Mouse (Mus musculus) hindbrain, embryonic 10.5 days (tissue): ENCODE data around the gene Ikbke. TPM values are rescaled to one million over a fixed set of nuclear protein-coding genes. Genes with fewer than 3 reads are reported as not detected.

Experiments used
- DNase-seq: peaks from one replicate; pipeline ENCODE4 v3.0.0-alpha.2; 2017; ENCODE audit warnings: low spot score
- H3K27ac ChIP-seq: fragments of 300-500 bp; sonication (generic); 2 replicates; pipeline ENCODE4 v1.5.1; 2016; ENCODE audit warnings: mild to moderate bottlenecking, moderate library complexity
- H3K27me3 ChIP-seq: fragments of 300-500 bp; sonication (generic); 2 replicates; pipeline ENCODE4 v1.6.1; 2016; ENCODE audit warnings: mild to moderate bottlenecking; ENCODE audit not compliant: poor library complexity, insufficient read depth, severe bottlenecking
- H3K36me3 ChIP-seq: fragments of 300-500 bp; sonication (generic); 2 replicates; pipeline ENCODE4 v1.6.1; 2016; ENCODE audit warnings: mild to moderate bottlenecking, moderate library complexity
- H3K4me1 ChIP-seq: fragments of 300-500 bp; sonication (generic); replicated peaks from 2 replicates; pipeline ENCODE4 v1.6.1; 2016; ENCODE audit warnings: mild to moderate bottlenecking
- H3K4me3 ChIP-seq: fragments of 300-500 bp; sonication (generic); 2 replicates; pipeline ENCODE4 v1.5.1; 2016; ENCODE audit warnings: mild to moderate bottlenecking, moderate library complexity
- H3K9me3 ChIP-seq: fragments of 300-500 bp; sonication (generic); 2 replicates; pipeline ENCODE4 v1.6.1; 2016; ENCODE audit warnings: mild to moderate bottlenecking, moderate library complexity
- WGBS: fragments of 180-500 bp; shearing (Covaris S2); methylation state at CpG from one replicate; pipeline ENCODE4 v1.1.7; 2016; 5-methylcytosine and 5-hydroxymethylcytosine counted together
- polyA plus RNA-seq: library from polyadenylated mRNA; unstranded; fragments of >200 nt; fragmentation: Nextera tagmentation; extraction: Ambion mirVana; gene quantifications from 2 replicates; pipeline ENCODE4 v1.2.1, GENCODE M21; 2016

Ikbke gene
- polyA plus RNA-seq, 1 experiment from 2014 or later = 1.5 TPM

- no peaks in the 10 kb centered on the region for H3K9me3 ChIP-seq
- H3K27ac ChIP-seq = no peak overlapping the region
- WGBS = 6% methylated on average over 9 of the region's 9 CpGs
- no peaks in the 10 kb centered on the region for H3K36me3 ChIP-seq
- peaks cover 81% of the 10 kb centered on the region for H3K27me3 ChIP-seq
- H3K4me3 ChIP-seq = peak overlapping the region; percentile 70
- H3K4me1 ChIP-seq = peaks cover 23% of the 10 kb centered on the region
- DNase-seq = peak; percentile 45
Measured at GRCm38 (mm10) chr1:131245926-131246325, 33.5 kb downstream of the Ikbke start.

GRCm38 (mm10) chr1:131245089-131245856 is 34.1 kb downstream of the Ikbke start, which contains the start of gene Rassf5:
Gene Rassf5 (minus strand): TSS chr1:131245258.
- H3K36me3 ChIP-seq = no peaks in the 10 kb centered on the region
- H3K4me3 ChIP-seq = peak within 1 kb of the TSS; percentile 70
- peaks cover 87% of the 10 kb centered on the region for H3K27me3 ChIP-seq
- peak within 1 kb of the TSS; percentile 79 for H3K27ac ChIP-seq
- 1% methylated on average over 59 of the region's 60 CpGs for WGBS
- no peaks in the 10 kb centered on the region for H3K9me3 ChIP-seq
- H3K4me1 ChIP-seq = peaks cover 28% of the 10 kb centered on the region
- DNase-seq = peak; percentile 67

- Histone ChIP-seq H3K27me3 (peaks cover 93% of the 10 kb centered on the region), H3K9me3 (no peaks in the 10 kb centered on the region), H3K4me1 (peaks cover 34% of the 10 kb centered on the region), H3K4me3 (peak overlapping the region; percentile 70), H3K27ac (peak overlapping the region; percentile 79), H3K36me3 (no peaks in the 10 kb centered on the region)
- 1% methylated on average over 57 of the region's 57 CpGs for WGBS
- no peak for DNase-seq
Measured at GRCm38 (mm10) chr1:131244536-131245088, 34.8 kb downstream of the Ikbke start.

GRCm38 (mm10) chr1:131242956-131243355 is 36.5 kb downstream of the Ikbke start:
- Histone ChIP-seq H3K36me3 (no peaks in the 10 kb centered on the region), H3K9me3 (no peaks in the 10 kb centered on the region), H3K4me3 (no peak overlapping the region), H3K27me3 (peaks cover 92% of the 10 kb centered on the region), H3K4me1 (peaks cover 42% of the 10 kb centered on the region), H3K27ac (no peak overlapping the region)
- 59% methylated on average over 6 of the region's 6 CpGs for WGBS
- DNase-seq = no peak

- Histone ChIP-seq H3K27ac (no peak overlapping the region), H3K27me3 (peaks cover 59% of the 10 kb centered on the region), H3K4me1 (peaks cover 23% of the 10 kb centered on the region), H3K4me3 (no peak overlapping the region), H3K9me3 (no peaks in the 10 kb centered on the region), H3K36me3 (no peaks in the 10 kb centered on the region)
- 63% methylated on average over 12 of the region's 12 CpGs for WGBS
- no peak for DNase-seq
Measured at GRCm38 (mm10) chr1:131239576-131240193, 39.7 kb downstream of the Ikbke start.

- Histone ChIP-seq H3K4me3 (no peak overlapping the region), H3K27ac (no peak overlapping the region), H3K27me3 (peaks cover 52% of the 10 kb centered on the region), H3K9me3 (no peaks in the 10 kb centered on the region), H3K4me1 (peaks cover 19% of the 10 kb centered on the region), H3K36me3 (no peaks in the 10 kb centered on the region)
- DNase-seq = no peak
- 73% methylated on average over 8 of the region's 8 CpGs for WGBS
Measured at GRCm38 (mm10) chr1:131238931-131239381, 40.5 kb downstream of the Ikbke start.

- Histone ChIP-seq H3K4me1 (peaks cover 24% of the 10 kb centered on the region), H3K36me3 (no peaks in the 10 kb centered on the region), H3K9me3 (no peaks in the 10 kb centered on the region), H3K27me3 (peaks cover 23% of the 10 kb centered on the region), H3K27ac (no peak overlapping the region), H3K4me3 (no peak overlapping the region)
- WGBS = 70% methylated on average over 7 of the region's 7 CpGs
- no peak for DNase-seq
Measured at GRCm38 (mm10) chr1:131236077-131236476, 43.3 kb downstream of the Ikbke start.

GRCm38 (mm10) chr1:131233527-131233926 is 45.9 kb downstream of the Ikbke start:
- H3K27ac ChIP-seq = no peak overlapping the region
- H3K9me3 ChIP-seq = no peaks in the 10 kb centered on the region
- no peaks in the 10 kb centered on the region for H3K27me3 ChIP-seq
- H3K4me1 ChIP-seq = 0 out of 2 replicates have a peak, but pooled peaks cover 4% of the 10 kb centered on the region
- no peak overlapping the region for H3K4me3 ChIP-seq
- H3K36me3 ChIP-seq = no peaks in the 10 kb centered on the region
- DNase-seq = no peak
- WGBS = 71% methylated on average over 12 of the region's 12 CpGs

GRCm38 (mm10) chr1:131228659-131229058 is 50.7 kb downstream of the Ikbke start:
- H3K9me3 ChIP-seq = no peaks in the 10 kb centered on the region
- DNase-seq = no peak
- no peak overlapping the region for H3K4me3 ChIP-seq
- H3K27ac ChIP-seq = no peak overlapping the region
- no peaks in the 10 kb centered on the region for H3K36me3 ChIP-seq
- 94% methylated on average over 5 of the region's 5 CpGs for WGBS
- H3K27me3 ChIP-seq = no peaks in the 10 kb centered on the region
- H3K4me1 ChIP-seq = peaks cover 11% of the 10 kb centered on the region; the same call in 1 of the 2 replicates

- no peaks in the 10 kb centered on the region for H3K27me3 ChIP-seq
- peaks cover 11% of the 10 kb centered on the region; the same call in 1 of the 2 replicates for H3K4me1 ChIP-seq
- no peaks in the 10 kb centered on the region for H3K9me3 ChIP-seq
- no peak for DNase-seq
- H3K36me3 ChIP-seq = no peaks in the 10 kb centered on the region
- 69% methylated on average over 7 of the region's 7 CpGs for WGBS
- H3K27ac ChIP-seq = no peak overlapping the region
- no peak overlapping the region for H3K4me3 ChIP-seq
Measured at GRCm38 (mm10) chr1:131228225-131228624, 51.2 kb downstream of the Ikbke start.

GRCm38 (mm10) chr1:131224848-131225471 is 54.4 kb downstream of the Ikbke start:
- H3K4me1 ChIP-seq = peaks cover 7% of the 10 kb centered on the region; the same call in 1 of the 2 replicates
- WGBS = 59% methylated on average over 12 of the region's 12 CpGs
- no peak for DNase-seq
- H3K27me3 ChIP-seq = no peaks in the 10 kb centered on the region
- H3K36me3 ChIP-seq = no peaks in the 10 kb centered on the region
- H3K27ac ChIP-seq = peak overlapping the region; percentile 23; the same call in 1 of the 2 replicates
- H3K4me3 ChIP-seq = no peak overlapping the region
- H3K9me3 ChIP-seq = no peaks in the 10 kb centered on the region

- peaks cover 7% of the 10 kb centered on the region; the same call in 1 of the 2 replicates for H3K4me1 ChIP-seq
- WGBS = 90% methylated on average over 2 of the region's 2 CpGs
- DNase-seq = no peak
- no peak overlapping the region for H3K27ac ChIP-seq
- H3K9me3 ChIP-seq = no peaks in the 10 kb centered on the region
- no peak overlapping the region for H3K4me3 ChIP-seq
- no peaks in the 10 kb centered on the region for H3K36me3 ChIP-seq
- H3K27me3 ChIP-seq = no peaks in the 10 kb centered on the region
Measured at GRCm38 (mm10) chr1:131223345-131223744, 56.1 kb downstream of the Ikbke start.
